Mouse (Mus musculus): Measurements from ENCODE around the gene Dab2.

Gene Dab2

GRCm38 (mm10) chr15:6299554-6299953, at the start of gene Dab2:
TSS of gene Dab2 (plus strand) at chr15:6299788.
- CTCF ChIA-PET: interaction anchor here (0.7 kb wide), 1 partner anchor 9 kb away, joined by 3 read pairs; no protein-coding TSS in a partner anchor

DNA sequence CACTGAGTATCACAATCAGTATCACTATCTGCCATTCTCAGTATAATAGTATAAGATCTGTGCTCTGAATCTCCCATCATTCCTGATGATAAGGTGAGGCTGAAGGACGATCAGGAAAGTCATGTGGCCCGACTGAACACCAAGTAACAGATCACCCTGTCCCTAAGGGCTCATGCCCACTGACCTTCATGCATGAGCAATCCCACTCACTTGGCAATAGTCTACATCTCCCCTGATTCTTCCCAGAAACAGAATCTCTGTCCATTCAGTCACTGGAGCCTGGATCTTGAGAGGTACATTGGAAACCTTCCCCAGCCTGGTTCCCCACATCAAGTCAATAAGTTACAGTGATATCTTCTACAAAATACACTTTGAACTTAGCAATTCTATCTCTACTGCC, 46.1 kb upstream of the Dab2 start:
- CTCF ChIA-PET: no interaction called here

DNA sequence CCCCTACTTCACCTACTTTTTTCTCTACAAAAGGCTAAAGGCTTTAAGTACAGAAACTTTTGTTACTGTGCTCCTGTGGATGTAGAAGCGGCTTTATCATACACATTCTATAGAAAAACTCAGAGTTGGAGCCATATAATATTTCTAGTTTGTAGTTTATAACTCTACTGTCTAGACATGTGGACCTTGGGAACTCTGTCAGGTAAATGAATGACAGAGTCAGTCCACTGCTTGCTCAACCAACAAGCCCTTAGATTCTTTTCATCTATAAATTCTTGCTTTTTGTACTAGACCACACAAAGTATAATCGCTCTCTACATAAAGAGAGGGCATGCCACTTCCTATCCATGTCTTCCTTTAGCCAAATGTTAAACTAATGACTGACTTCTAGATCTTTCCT, 45.2 kb upstream of the Dab2 start:
- CTCF ChIA-PET: no interaction called here

- CTCF ChIA-PET: no interaction called here
Measured at GRCm38 (mm10) chr15:6257049-6257448, 42.5 kb upstream of the Dab2 start.

DNA sequence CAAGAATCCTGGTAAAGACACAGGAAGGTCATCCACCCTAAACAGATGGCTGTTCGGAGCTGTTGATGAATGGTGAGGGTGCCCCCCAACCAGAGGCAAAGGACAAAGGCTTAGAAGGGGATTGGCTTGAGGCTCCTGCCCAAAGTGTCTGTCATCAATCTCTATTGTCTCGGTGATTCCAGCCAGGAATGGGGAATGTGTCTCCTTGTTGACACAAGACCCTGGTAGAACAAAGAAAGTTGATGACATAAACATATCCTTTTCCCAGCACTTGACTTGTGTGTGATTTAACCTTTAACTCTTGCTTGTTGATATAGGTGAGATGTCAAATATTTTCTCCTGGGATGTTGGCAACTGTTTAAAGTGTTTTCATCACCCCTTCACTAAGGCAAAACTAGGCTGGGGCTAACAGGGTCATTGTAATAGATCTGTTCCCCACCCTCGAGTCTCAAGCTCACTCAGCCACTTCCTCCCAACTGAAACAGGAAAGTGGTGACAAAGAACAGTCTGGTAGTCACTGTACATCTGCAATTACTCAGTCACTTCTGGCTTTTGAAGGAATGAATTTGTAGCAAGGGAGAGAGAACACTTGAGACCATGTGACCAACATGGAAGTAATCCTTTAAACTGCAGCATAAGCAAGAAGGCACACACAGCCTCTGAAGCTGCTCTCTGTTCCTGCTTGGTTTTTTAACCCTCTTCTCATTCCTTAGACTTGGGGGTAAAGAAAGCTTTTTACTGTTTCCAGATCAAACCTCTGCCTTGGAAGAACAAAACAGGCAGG, 39.4 kb upstream of the Dab2 start:
- CTCF ChIA-PET: no interaction called here

DNA sequence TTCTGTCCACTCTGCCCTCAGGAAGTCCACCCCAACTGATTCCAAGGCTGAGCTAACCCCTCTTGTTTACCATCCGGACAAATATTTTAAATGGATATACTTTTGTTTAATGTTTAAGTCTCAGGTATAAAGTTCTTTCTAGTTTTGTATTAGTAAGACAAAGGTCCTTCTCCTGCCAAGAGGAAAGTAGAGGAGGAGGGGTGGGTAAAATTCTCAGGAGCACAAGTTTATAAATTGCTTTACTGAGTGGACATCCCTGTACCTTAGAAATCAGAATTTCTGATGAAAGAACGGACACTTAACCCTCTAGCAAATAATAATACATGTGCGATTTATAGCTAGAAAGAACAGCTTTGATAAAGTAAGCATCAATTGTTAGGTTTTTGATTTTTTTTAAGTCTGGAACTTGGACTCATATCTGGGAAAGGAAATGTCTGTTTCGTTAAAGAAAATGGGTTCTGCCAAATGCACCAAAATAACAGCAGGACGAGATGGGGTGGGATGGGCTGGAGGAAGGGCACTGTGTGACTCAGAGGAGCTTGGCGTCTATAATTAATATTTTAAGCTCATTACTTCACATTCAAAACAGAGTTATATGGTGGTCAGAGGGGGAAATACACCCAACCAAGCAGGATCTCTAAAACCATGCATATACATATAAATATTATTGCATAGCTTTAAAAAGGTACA, 38.7 kb upstream of the Dab2 start:
- CTCF ChIA-PET: no interaction called here

- CTCF ChIA-PET: no interaction called here
Measured at GRCm38 (mm10) chr15:6267147-6267758, 32.3 kb upstream of the Dab2 start.

DNA sequence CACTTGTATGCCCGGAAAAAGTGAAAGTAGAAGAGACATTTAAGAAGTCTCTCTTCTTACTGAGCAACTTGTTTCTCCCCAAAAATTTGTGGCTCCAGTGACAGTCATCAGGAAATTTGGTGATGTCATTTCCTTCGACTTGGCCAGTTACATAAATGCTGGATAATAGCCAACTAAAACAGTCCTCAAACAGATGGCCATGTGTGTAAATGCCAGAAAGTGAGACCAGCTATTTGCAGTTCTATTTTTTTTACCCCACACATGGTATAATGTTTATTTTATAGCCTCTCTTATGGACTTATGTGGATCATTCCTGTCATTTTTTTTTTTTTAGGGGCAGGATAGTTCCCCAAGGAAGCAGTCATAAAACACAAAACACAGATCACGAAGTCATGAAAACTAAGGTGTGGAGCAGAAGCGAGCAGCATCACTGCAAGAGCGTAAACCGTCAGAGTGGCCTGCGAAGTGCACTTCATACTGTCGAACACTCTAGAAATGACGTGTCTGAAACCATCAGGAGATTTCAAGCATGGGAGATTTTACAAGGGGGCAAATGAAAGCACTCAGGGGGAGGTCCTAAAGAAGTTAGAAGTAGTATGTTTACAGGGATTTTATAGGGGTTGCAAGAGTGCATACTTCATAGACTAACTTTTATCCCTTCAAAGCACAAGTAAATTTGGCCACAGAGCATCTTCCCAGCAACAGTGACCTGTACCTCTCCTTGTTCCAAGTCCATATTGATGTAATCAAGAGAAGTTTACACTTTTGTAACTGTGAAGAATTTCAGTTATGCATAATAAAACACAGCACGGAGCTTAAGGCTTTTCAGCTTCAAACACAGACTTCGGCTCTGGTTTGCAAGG, 20.8 kb upstream of the Dab2 start:
- CTCF ChIA-PET: no interaction called here

- CTCF ChIA-PET: no interaction called here
Measured at GRCm38 (mm10) chr15:6280021-6280451, 19.6 kb upstream of the Dab2 start.

GRCm38 (mm10) chr15:6283249-6283648, 16.3 kb upstream of the Dab2 start:
- CTCF ChIA-PET: no interaction called here

GRCm38 (mm10) chr15:6296071-6296470, 3.5 kb upstream of the Dab2 start:
- CTCF ChIA-PET: no interaction called here

GRCm38 (mm10) chr15:6298726-6299125, 862 bp upstream of the Dab2 start:
- CTCF ChIA-PET: no interaction called here

GRCm38 (mm10) chr15:6302219-6302618, 2.6 kb downstream of the Dab2 start:
- CTCF ChIA-PET: no interaction called here

DNA sequence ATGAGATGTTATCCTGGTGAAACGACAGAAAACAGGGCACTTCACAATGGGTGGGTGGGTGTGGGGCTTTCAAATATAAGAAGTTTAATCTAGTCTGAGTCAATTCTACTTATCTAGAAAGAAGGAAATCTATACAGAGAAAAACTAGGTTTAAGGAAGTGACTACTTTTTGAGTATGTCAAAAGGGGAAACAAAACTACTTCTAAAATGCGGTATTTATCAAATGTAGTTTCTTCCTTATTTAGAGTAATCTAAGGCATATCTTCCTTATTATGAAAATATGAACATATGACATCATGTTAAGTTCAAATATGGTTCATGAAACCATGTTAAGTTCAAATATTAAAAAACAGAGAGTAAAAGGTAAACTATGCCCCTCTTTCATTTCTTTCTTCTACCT, 4.2 kb downstream of the Dab2 start:
- CTCF ChIA-PET: no interaction called here

DNA sequence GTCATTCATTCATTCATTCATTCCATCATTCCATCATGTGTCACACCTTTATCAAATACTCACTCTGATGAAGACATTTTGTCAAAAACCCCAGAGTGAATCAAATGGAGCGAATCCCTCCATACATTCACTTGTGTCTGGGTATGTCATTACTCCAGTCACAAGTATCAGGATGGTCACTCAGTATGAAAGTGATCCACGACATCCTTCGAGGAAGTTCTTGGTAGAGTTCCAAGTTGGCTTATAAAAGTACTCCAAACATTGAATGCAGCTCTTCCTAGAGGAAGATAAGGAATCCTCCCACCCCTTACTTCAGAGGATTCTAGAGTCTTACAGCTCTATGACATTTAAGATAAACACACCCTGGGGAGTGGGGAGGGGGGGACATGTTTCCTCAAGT, 10.0 kb downstream of the Dab2 start:
- CTCF ChIA-PET: no interaction called here

- CTCF ChIA-PET: no interaction called here
Measured at GRCm38 (mm10) chr15:6310417-6310816, 10.8 kb downstream of the Dab2 start.

DNA sequence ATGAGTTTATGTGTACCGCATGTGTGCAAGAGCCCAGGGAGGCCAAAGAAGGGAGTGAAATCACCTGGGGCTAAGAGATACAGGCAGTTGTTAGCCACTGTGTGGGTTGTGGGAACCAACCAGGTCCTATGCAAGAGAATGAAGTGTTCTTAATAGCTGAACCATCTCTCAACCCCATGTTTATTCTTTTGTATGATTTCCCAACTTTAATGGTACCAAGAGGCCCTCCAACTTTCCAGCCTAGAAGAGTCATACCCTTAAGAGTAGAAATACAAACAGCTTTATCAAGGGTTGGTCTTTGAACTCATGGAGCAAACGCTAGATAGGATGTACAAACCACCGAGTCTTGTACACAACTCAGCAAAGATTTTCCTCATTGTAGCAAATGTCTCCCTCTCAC, 12.8 kb downstream of the Dab2 start:
- CTCF ChIA-PET: no interaction called here

DNA sequence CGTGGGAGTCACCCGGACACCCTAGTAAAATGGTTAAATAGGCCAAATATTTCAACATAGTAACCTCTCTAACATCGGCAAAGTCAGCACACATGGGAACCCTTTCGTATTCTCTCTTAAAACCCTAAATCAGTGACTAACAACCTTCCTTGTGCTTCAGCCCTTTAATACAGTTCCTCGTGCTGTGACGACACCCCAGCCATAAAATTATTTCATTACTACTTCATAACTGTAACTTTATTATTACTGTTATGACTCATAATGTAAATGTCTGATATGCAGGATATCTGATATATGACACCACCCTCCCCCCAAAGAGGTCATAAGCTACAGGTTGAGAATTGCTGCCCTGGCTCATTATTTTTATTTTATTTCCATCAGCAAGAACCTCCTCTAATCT, 19.8 kb downstream of the Dab2 start:
- CTCF ChIA-PET: no interaction called here

DNA sequence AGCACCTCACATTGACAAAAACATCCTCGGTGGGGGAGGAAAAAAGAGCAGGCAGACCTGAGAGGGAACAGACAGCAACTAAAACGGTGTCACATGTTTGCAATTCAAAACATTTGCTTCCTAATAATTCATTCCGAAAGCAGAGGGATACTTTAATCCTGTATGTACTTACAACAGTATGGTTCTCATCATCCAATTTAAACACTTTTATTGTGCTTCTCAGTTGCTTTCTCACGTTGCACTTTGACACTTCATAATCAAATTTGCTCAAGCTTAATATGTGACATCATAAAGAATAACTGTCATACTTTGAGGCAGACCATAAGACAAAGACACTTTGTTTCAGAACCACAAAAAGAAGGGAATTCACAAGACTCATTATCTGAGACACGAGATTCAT, 20.9 kb downstream of the Dab2 start:
- CTCF ChIA-PET: no interaction called here

- CTCF ChIA-PET: no interaction called here
Measured at GRCm38 (mm10) chr15:6321263-6321662, 21.7 kb downstream of the Dab2 start.

DNA sequence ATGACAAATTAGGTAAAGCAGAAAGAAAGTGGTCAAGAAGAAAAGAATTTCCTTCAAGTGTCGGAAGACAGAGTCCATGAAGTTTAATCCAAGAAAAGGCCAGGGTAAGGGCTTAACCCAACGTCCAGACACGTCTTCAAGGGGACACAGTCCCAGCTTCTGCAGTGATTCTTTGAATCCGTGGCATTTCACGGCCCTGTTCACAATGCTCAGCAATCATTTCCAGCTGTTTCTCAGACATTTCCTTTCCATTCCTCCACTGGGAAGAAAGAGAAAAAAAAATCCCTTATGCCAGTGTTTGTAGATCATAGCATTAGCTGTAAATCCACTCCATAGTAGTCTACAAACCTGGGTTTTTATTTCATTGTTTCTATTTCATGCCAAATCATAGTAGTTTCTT, 22.7 kb downstream of the Dab2 start:
- CTCF ChIA-PET: no interaction called here

DNA sequence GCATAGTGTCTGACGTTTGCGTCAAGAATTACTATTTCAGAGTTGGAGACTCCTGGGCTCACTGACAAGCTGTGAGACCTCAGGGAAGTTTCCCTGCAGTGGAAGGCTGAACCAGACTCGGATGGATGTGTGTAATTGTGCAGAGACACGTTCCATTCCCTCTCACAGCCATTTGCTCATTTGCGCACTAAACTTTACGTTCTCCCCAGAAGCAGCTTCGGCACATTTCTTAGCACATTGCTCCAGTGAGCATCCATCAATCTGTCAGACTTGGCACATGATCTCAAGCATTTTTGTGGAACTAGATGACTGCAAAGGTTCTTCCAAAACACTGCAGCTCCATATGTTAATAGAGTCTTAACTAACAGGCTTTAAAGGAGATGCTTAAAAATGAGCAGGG, 24.0 kb downstream of the Dab2 start:
- CTCF ChIA-PET: no interaction called here

Measured in spleen, embryonic (tissue).